Mouse (Mus musculus) cerebellum, adult 18-20 months (tissue): ENCODE measurements around the gene Fam222a.

ENCODE experiments used
- DNase-seq, 2 experiments: peaks; one replicate each; pipeline ENCODE4 v3.0.0; 2021

Gene Fam222a

GRCm38 (mm10) chr5:114658255-114658654 is 90.4 kb downstream of the Fam222a start, which contains the start of gene Trpv4:
Trpv4 (minus strand) TSS chr5:114658421.
- no peak for DNase-seq

GRCm38 (mm10) chr5:114661029-114661428 is 93.2 kb downstream of the Fam222a start:
- no peak for DNase-seq
